Mouse (Mus musculus) left cerebral cortex, adult 9 months (tissue): ENCODE results near the gene Cdc42ep2.
"Not testable (repeated sequence)": the region's sequence is repeated elsewhere in the genome, so short reads cannot be mapped to it uniquely, and the experiment has no call there.

Experiments
- DNase-seq, 2 experiments: peaks; one replicate each; pipeline ENCODE4 v3.0.0; 2022; ENCODE audit warnings: low spot score in 2 of 2

Cdc42ep2 gene

GRCm38 (mm10) chr19:5912103-5913006 is 12.3 kb downstream of the Cdc42ep2 start:
- peak; percentile 96 to 99 for DNase-seq

GRCm38 (mm10) chr19:5911430-5912102 is 13.1 kb downstream of the Cdc42ep2 start:
- no peak for DNase-seq

- DNase-seq, result no peak
Measured at GRCm38 (mm10) chr19:5910221-5910620, 14.4 kb downstream of the Cdc42ep2 start.

GRCm38 (mm10) chr19:5907275-5907674 is 17.3 kb downstream of the Cdc42ep2 start:
- no peak for DNase-seq

- DNase-seq, result peak; percentile 88 to 96
Measured at GRCm38 (mm10) chr19:5894002-5894678, 30.5 kb downstream of the Cdc42ep2 start, which contains the start of gene Tigd3. Gene Tigd3 (minus strand): TSS chr19:5894149.

GRCm38 (mm10) chr19:5893282-5894001 is 31.2 kb downstream of the Cdc42ep2 start:
- DNase-seq, result no peak

GRCm38 (mm10) chr19:5892735-5893134 is 31.9 kb downstream of the Cdc42ep2 start:
- DNase-seq, result no peak

GRCm38 (mm10) chr19:5892262-5892661 is 32.4 kb downstream of the Cdc42ep2 start:
- no peak for DNase-seq

GRCm38 (mm10) chr19:5891521-5892258 is 32.9 kb downstream of the Cdc42ep2 start:
- DNase-seq, result no peak

GRCm38 (mm10) chr19:5889211-5889610 is 35.4 kb downstream of the Cdc42ep2 start:
- DNase-seq, result no peak

- no peak for DNase-seq
Measured at GRCm38 (mm10) chr19:5887234-5887815, 37.3 kb downstream of the Cdc42ep2 start.

- no peak for DNase-seq
Measured at GRCm38 (mm10) chr19:5885838-5886237, 38.8 kb downstream of the Cdc42ep2 start.

- DNase-seq, result no peak
Measured at GRCm38 (mm10) chr19:5883935-5884334, 40.7 kb downstream of the Cdc42ep2 start.

- not testable (repeated sequence) for DNase-seq
Measured at GRCm38 (mm10) chr19:5882079-5882478, 42.5 kb downstream of the Cdc42ep2 start.

- no peak for DNase-seq
Measured at GRCm38 (mm10) chr19:5881155-5881554, 43.5 kb downstream of the Cdc42ep2 start.

GRCm38 (mm10) chr19:5879735-5880134 is 44.9 kb downstream of the Cdc42ep2 start:
- no peak for DNase-seq

- no peak for DNase-seq
Measured at GRCm38 (mm10) chr19:5878916-5879315, 45.7 kb downstream of the Cdc42ep2 start.

GRCm38 (mm10) chr19:5878362-5878722 is 46.3 kb downstream of the Cdc42ep2 start:
- DNase-seq, result no peak

GRCm38 (mm10) chr19:5877618-5878361 is 46.8 kb downstream of the Cdc42ep2 start, which contains the start of gene Slc25a45:
Gene Slc25a45 (plus strand): TSS chr19:5877808.
- DNase-seq, result peak; percentile 56 to 84
